Mouse (Mus musculus): Measurements from ENCODE around the gene Crim1.

Gene Crim1

DNA sequence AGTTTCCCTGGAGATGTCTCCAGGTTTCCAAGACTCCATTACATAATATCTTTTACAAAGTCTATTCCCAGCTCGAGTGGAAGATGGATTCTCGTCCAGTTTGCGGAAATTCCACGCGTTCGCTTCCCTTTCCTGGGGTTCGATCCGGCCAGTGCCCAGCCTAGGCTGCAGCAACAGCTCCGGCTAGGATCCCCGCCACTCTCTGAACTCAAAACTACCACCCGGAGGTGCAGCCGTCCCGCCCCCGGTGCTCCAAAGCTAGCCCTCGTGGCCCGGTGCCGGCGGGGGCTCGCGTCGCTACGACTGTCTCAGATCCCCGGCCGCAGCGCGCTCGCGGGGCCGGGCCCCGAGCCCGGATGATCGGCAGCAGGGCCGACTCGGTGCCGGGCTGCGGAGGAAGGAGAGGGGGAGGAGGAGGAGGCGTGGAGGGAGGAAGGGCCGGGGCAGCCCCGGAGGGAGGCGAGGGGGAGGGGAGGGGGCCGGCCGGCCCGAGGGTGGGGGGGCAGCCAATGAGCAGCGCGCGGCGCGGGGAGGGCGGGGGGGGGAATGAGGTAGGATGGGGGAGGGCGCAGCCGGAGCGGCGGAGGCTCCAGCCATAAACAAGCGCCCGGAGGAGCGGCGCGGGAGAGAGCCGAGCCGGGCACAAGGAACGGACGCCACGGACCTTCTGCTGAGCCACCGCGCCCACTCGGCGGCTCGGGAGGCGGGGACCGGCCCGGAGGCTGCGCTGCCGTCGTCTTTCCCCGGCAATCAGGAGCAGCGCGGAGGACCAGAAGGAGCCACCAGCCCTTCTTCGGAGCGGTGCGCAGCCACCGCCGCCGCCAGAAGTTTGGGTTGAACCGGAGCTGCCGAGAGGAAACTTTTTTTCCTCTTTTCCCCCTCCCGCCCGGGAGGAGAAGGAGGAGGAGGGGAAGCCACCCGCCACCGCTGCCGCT lies at the start of gene Crim1:
TSS of gene Crim1 (plus strand) at position 623 of the 935 bp plus-strand sequence.
- DNase-seq = peak; percentile 68

- no peak for DNase-seq
Observed at GRCm38 (mm10) chr17:78151479-78152282, 48.4 kb upstream of the Crim1 start.

DNA sequence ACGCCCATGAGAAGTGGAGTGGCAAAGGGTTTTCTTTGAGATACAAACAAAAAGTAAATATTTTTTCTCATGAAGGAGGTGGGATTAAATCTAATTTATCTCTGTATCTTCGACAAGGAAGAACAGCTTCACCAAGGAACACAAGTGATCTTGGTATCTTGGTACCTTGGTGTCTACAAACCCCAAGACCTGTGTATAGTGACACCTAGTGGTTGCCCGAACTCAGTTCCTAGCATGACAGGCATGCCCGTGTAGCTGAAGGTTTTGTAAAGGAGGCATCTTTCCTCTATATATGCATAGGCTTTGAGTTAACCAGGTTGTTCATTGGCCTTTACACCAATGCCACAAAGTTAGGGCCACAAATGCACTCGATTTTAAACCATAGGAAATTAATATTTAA lies 36.8 kb upstream of the Crim1 start:
- DNase-seq = peak; percentile 54

DNA sequence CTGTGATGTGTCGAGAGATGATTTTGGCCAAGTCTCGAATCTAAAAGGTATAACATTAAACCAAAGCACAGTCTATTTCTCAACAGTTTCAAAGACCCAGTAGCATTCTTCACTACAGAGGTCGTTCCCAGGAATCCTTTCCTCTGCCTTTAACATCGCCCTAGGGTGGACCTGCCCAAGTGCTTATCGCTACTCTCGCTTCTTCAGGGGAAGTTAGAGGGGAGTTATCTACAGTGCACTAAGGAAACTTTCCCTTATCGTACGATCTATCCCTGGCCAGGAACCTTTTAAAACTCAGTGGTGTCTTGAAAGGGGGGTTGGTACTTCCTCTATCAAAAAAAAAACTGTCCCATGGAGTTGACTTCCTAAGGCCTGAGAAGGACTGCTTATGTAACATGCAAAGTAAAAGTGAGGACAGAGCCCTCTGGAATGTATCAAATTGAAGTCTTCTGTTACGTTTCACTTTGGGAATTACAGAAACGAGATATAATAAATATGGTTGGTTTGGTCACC lies 36.3 kb upstream of the Crim1 start:
- no peak for DNase-seq

DNA sequence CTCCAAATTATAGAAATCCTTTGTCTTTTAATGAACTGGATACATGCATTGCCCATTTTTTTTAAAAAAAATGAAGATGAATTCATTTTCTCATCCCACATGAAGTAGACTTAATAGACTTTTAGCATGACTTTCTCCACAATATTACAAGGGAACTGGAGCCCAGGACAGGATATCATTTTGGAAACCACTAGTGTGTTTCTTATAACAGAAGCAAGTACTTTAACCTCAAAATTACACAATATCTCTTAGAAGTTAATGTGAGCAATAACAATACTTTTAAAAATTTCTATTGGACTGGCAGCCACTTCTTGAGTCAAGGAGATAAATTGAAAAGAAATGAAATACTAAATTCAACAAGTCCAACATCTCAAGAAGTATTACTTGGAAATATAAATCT lies 34.2 kb upstream of the Crim1 start:
- no peak for DNase-seq

- peak; percentile 54 for DNase-seq
Observed at GRCm38 (mm10) chr17:78166566-78166965, 33.5 kb upstream of the Crim1 start.

- DNase-seq = peak; percentile 13
Observed at GRCm38 (mm10) chr17:78172371-78172770, 27.7 kb upstream of the Crim1 start.

- no peak for DNase-seq
Observed at GRCm38 (mm10) chr17:78180766-78181165, 19.3 kb upstream of the Crim1 start.

DNA sequence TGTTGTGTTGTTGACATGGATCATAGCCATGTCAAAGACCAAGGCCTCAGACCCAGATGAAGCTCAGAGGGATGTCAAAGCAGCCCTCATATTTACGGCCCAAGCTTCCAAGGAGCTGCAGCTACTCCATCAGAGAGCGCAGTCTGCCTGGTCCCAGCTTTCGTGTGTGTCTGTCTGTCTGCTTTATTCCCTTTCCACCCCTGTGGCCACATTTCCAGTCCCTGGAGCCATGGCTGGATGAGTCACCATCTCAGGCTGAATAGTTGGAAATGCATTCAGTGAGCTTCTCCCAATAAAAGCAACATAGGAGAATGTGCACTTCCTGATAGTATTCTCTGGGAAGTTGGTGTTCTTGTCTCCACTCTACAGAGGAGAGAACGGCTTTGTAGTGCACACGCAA lies 3.9 kb upstream of the Crim1 start:
- no peak for DNase-seq

DNA sequence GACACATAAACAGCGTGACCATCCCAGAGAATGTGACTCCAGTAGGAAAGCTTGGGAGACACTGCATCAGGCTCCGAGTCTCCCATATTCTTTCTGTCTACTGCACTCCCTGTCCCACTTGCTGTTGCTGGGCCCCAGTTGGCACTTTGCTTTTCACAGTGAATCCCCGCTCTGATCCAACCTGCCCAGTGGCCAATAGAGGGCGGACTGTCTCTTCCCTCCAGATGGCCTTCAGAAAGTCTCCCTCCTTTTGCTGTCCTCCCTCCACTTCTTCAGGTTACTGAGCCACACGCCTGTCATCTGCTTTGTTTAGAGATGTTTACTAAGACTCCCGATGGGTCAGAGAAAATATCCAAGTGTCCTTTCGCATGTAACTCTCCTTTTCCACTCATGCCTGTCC lies 2.9 kb upstream of the Crim1 start:
- no peak for DNase-seq

DNA sequence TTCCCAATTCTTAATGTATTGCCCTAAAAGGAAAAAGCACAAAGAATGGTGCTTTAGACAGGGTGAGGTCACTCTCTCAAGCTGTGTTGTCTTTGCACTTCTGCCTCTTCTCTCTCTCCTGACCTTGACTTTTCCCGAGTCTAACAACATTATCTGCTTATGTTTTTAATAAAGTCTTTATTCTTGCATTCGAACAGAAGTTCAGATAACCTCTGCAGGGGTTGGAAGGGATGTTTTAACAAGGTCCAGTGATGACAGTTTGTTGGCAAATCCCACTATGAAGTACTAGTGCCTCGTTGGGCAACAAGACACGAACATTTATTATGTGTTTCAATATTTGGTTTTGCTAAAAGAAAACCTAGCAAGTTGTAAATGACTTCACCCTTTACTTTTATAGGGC lies 1.9 kb upstream of the Crim1 start:
- no peak for DNase-seq

- DNase-seq = peak; percentile 44
Observed at GRCm38 (mm10) chr17:78198820-78199219, 1.2 kb upstream of the Crim1 start.

DNA sequence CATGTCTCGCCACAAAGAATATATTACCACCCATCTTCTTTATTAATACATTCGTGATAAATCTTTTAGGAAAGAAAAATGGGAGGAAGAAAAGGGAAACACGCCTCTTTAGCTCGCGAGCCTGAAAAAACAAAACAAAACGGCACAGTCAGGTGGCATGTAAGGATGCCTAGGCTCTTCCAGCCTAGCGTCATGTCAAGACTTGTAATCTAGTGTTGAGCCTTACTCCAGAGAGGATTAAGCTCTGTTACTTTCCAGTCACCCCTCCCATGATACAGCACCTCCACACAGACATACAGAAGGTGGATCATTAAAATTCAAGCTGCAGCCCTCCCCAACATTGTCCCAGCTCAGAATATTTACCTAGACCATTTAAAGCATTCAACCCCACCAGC lies 820 bp upstream of the Crim1 start:
- no peak for DNase-seq

- peak; percentile 32 for DNase-seq
Observed at GRCm38 (mm10) chr17:78200561-78201220, 643 bp downstream of the Crim1 start.

- peak; percentile 32 for DNase-seq
Observed at GRCm38 (mm10) chr17:78201221-78202058, 1.4 kb downstream of the Crim1 start.

DNA sequence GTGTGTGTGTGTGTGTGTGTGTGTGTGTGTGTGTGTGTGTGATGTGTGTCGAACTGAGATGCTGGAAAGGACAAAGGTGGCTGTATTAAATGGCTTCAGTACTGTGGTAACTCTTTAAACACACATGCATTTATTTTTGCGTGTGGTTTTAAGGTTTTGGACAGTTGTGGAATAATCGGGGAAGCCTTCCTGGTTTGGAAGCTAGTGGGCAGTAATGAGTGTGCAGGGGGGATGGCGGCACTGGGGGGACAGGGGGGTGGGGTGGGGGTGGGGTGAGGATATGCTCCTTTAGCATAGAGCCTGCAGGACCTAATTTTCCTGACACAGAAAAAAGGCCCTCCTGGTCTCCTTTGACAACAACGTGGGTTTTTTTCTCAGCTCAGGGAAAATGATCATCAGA lies 2.2 kb downstream of the Crim1 start:
- DNase-seq = no peak

- no peak for DNase-seq
Observed at GRCm38 (mm10) chr17:78202756-78203155, 2.7 kb downstream of the Crim1 start.

DNA sequence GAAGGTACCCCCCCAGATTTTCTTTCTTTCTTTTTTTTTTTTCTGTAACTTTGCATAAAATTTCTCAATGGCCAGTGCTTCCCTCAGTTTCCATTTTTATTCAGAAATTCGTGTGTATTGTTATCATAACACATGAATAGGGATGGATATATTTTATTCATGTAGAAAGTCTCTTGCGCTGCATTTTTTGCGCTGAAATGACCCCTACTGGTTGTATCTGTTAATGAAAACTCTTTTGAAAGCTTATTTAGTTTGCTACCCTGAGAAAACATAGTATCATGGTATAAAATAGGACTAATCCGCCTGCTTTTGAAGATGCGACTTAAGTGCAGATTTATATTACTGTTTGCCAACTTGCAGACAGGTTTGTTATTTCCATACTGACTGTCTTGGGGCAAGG lies 3.4 kb downstream of the Crim1 start:
- DNase-seq = no peak

- no peak for DNase-seq
Observed at GRCm38 (mm10) chr17:78206421-78206820, 6.4 kb downstream of the Crim1 start.

DNA sequence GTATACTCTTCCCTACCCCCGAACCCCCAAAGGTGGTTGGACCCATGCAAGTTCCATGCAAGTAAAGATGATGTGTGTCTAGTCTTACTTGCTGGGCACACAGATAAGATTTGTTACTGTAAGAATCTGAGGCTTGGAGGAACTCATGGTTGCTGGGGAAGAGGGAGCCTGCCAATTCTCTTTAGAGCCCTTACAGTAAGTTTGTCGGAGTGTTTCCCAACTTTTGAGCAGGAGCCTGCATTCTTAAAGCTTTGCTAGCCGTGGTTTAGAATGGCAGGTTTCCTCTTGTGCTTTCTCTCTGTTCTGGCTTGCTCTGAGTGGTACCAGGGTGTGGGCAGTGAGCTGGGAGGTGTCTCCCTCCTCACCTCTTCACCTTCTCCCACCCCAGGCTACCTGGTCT lies 7.2 kb downstream of the Crim1 start:
- DNase-seq = no peak

DNA sequence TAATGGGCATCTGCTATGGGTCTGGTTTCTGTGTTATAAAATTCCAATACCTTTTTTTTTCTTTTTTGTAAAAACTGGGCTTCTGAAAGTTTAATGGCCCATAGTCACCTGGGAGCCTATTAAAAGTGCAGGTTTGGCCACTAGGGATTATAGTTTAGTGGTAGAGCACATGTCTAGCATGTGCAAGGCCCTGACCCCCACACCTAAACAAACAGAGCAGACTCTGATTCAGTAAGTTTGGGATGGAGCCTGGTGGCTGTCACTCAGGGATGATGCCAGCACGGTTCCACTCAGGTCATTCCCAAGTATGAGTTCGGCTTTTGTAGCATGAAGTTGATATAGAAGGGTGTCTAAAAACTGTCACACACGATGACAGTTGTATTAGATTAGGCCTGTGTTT lies 8.8 kb downstream of the Crim1 start:
- no peak for DNase-seq

- DNase-seq = no peak
Observed at GRCm38 (mm10) chr17:78209646-78210045, 9.6 kb downstream of the Crim1 start.

All from layer of hippocampus, adult 9-11 months (tissue).